Mouse (Mus musculus) brain, adult 2 months (tissue): Measurements from ENCODE around the gene Parp1.
"Not testable (repeated sequence)": the region's sequence is repeated elsewhere in the genome, so short reads cannot be mapped to it uniquely, and the experiment has no call there.

Experiments
- DNase-seq: peaks from one replicate; pipeline ENCODE4 v3.0.0; 2011; ENCODE audit warnings: low read depth, low spot score

The Parp1 gene

DNA sequence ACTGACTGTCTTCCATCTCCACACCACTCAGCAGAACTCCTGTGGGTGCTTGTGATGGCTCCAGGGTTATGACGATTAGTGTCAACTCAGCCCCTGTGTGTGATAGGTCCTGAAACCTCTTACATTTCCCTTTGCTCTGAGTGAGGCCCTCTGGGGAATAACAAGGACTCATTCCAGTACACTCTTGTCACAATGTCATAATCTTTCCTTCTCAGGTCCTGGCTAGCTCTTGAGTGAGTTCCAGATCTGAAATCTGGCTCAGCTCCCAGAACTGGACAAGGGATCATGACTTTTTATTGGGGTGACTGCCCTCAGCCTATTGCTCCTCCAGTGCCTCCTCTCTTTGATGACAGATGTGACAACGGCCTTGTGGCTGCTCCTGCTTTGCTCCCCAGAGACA lies 57.4 kb downstream of the Parp1 start:
- peak; percentile 7 for DNase-seq

GRCm38 (mm10) chr1:180637796-180638195 lies 69.1 kb downstream of the Parp1 start:
- not testable (repeated sequence) for DNase-seq

DNA sequence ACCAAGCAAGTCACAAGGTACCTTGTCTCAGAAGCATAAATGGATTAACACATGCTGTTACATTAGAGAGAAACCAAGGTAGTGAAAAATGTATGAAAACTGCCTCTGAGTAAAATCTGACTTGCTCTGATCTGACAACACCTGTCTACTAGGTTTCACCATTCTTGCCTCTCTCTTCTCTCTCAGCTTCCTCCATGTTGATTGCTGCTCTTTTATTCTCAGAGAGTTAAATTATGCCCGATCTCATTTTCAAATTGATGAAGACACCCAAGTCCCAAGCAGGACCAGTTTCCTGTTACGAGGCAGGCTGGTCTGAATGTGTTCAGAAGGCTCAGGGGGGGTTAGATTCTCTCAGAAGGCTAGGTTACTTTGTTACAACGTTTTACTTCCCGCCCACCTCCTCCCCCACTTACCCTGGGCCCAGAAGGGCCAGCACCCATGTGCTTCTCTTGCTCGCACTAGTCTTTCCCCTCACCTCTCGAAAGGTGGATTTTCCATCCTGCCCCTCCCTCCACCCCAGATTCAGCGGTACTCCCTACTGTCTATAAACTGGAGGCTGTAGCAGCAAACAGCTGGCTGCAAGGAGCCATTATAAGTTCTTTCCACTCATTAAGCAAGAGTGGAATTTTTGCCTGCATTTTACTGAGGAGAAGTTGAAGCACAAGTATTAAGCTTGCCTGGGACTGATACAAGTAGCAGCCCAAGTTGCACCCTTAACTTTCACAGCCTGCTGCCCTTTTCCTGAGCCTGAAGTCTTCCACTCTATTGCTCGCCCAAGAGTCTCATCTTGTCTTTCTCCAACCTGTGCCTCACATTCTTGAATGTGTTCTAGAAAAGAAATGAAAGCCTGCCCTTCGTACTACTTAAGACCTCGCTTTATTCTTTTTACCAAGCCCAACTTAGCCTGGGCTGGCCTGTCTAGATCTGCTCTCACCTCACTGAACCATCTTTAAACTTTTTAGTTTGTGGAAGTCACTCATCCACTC lies 71.0 kb downstream of the Parp1 start:
- DNase-seq = no peak

- DNase-seq = peak; percentile 43
Measured at GRCm38 (mm10) chr1:180640605-180641125, 71.9 kb downstream of the Parp1 start.

GRCm38 (mm10) chr1:180641137-180641517 lies 72.4 kb downstream of the Parp1 start, which contains the start of gene Lin9:
TSS of gene Lin9 (plus strand) at chr1:180641150.
- peak; percentile 94 for DNase-seq

GRCm38 (mm10) chr1:180641518-180642227 lies 72.9 kb downstream of the Parp1 start:
- DNase-seq = no peak

- no peak for DNase-seq
Measured at GRCm38 (mm10) chr1:180642228-180642564, 73.5 kb downstream of the Parp1 start.
